Mouse (Mus musculus) liver, postnatal 0 days (tissue): Measurements from ENCODE around the gene Mier2. TPM values are rescaled to one million over a fixed set of nuclear protein-coding genes. Genes with fewer than 3 reads are reported as not detected.

Source experiments
- ATAC-seq: fragments of 200-750 bp; cut with Nextera tagmentation; 2 replicates; pipeline ENCODE4 v1.8.0; 2017; ENCODE audit warnings: mild to moderate bottlenecking, moderate library complexity
- DNase-seq: peaks from one replicate; pipeline ENCODE4 v3.0.0-alpha.2; 2016
- H3K27ac ChIP-seq: fragments of 300-500 bp; sonication (generic); 2 replicates; pipeline ENCODE4 v1.5.1; 2014; ENCODE audit warnings: antibody characterized with exemption, moderate library complexity, mild to moderate bottlenecking, low read depth
- H3K27me3 ChIP-seq: fragments of 300-500 bp; sonication (generic); 2 replicates; pipeline ENCODE4 v1.6.1; 2014; ENCODE audit warnings: low read length, control low read depth, mixed read lengths; ENCODE audit not compliant: insufficient read depth
- H3K36me3 ChIP-seq: fragments of 300-500 bp; sonication (generic); replicated peaks from 2 replicates; pipeline ENCODE4 v1.6.1; 2014; ENCODE audit warnings: mild to moderate bottlenecking, control low read depth, low read length, moderate library complexity, mixed read lengths; ENCODE audit not compliant: insufficient read depth
- H3K4me1 ChIP-seq: fragments of 300-500 bp; sonication (generic); 2 replicates; pipeline ENCODE4 v1.6.1; 2014; ENCODE audit warnings: antibody characterized with exemption, mild to moderate bottlenecking, control low read depth; ENCODE audit not compliant: insufficient read depth
- H3K4me2 ChIP-seq: fragments of 300-500 bp; sonication (generic); 2 replicates; pipeline ENCODE4 v1.6.1; 2014; ENCODE audit warnings: low read depth, mild to moderate bottlenecking, low read length, moderate library complexity, mixed read lengths
- H3K4me3 ChIP-seq: fragments of 300-500 bp; sonication (generic); 2 replicates; pipeline ENCODE4 v1.5.1; 2014; ENCODE audit warnings: low read depth, low read length
- H3K9ac ChIP-seq: fragments of 300-500 bp; sonication (generic); replicated peaks from 2 replicates; pipeline ENCODE4 v1.6.1; 2014; ENCODE audit warnings: mild to moderate bottlenecking, moderate library complexity
- H3K9me3 ChIP-seq: fragments of 300-500 bp; sonication (generic); 2 replicates; pipeline ENCODE4 v1.6.1; 2016; ENCODE audit warnings: mild to moderate bottlenecking, control low read depth, low read length, mixed read lengths
- CTCF ChIP-seq: sonication (generic); IDR thresholded peaks from 2 replicates; pipeline ENCODE4 v1.5.1; 2016; ENCODE audit warnings: antibody characterized with exemption, low read depth
- EP300 ChIP-seq: IDR thresholded peaks from 2 replicates; pipeline ENCODE4 v1.6.1; 2016; ENCODE audit warnings: antibody characterized with exemption, low read depth, mild to moderate bottlenecking
- WGBS: fragments of 180-500 bp; shearing (Covaris S2); extraction: QIAGEN DNeasy Blood & Tissue Kit; methylation state at CpG from one replicate; pipeline ENCODE4 v1.1.7; 2014; ENCODE audit not compliant: insufficient replicate concordance; 5-methylcytosine and 5-hydroxymethylcytosine counted together
- polyA plus RNA-seq: library from polyadenylated mRNA; unstranded; fragments of >200 nt; fragmentation: Nextera tagmentation; extraction: Ambion mirVana; gene quantifications from 2 replicates; pipeline ENCODE4 v1.2.1, GENCODE M21; 2015

The Mier2 gene
- polyA plus RNA-seq, 1 experiment from 2014 or later, result 8.6 TPM

- WGBS, result 64% methylated on average over 8 of the region's 8 CpGs
- Histone ChIP-seq H3K4me1 (peaks cover 18% of the 10 kb centered on the region), H3K9me3 (no peaks in the 10 kb centered on the region), H3K27ac (no peak overlapping the region), H3K27me3 (no peaks in the 10 kb centered on the region), H3K9ac (no peak overlapping the region), H3K4me3 (no peak overlapping the region), H3K4me2 (no peak overlapping the region), H3K36me3 (peaks cover 9% of the 10 kb centered on the region)
- no peak for ATAC-seq
- DNase-seq, result peak; percentile 9
- no peak for TF ChIP-seq CTCF
- TF ChIP-seq EP300, result no peak
These were observed 24.8 kb downstream of the Mier2 start for GRCm38 (mm10) chr10:79530241-79530640.

GRCm38 (mm10) chr10:79528081-79528480 lies 26.9 kb downstream of the Mier2 start:
- Histone ChIP-seq H3K4me3 (no peak overlapping the region), H3K36me3 (peaks cover 9% of the 10 kb centered on the region), H3K27me3 (no peaks in the 10 kb centered on the region), H3K27ac (no peak overlapping the region), H3K9ac (no peak overlapping the region), H3K4me1 (peaks cover 9% of the 10 kb centered on the region; the same call in 1 of the 2 replicates), H3K9me3 (no peaks in the 10 kb centered on the region), H3K4me2 (no peak overlapping the region)
- no peak for ATAC-seq
- no peak for TF ChIP-seq EP300
- peak; percentile 27; the same call in 1 of the 2 replicates for TF ChIP-seq CTCF
- 84% methylated on average over 3 of the region's 3 CpGs for WGBS
- peak; percentile 9 for DNase-seq

GRCm38 (mm10) chr10:79527453-79527845 lies 27.6 kb downstream of the Mier2 start:
- WGBS, result 80% methylated on average over 6 of the region's 6 CpGs
- H3K4me3 ChIP-seq, result no peak overlapping the region
- peaks cover 9% of the 10 kb centered on the region for H3K36me3 ChIP-seq
- H3K4me2 ChIP-seq, result no peak overlapping the region
- no peak overlapping the region for H3K9ac ChIP-seq
- H3K27me3 ChIP-seq, result no peaks in the 10 kb centered on the region
- H3K9me3 ChIP-seq, result no peaks in the 10 kb centered on the region
- ATAC-seq, result no peak
- peak; percentile 10 for DNase-seq
- H3K27ac ChIP-seq, result no peak overlapping the region
- TF ChIP-seq EP300 (no peak), CTCF (no peak)
- H3K4me1 ChIP-seq, result peaks cover 7% of the 10 kb centered on the region; the same call in 1 of the 2 replicates

- DNase-seq, result peak; percentile 12
- no peak for TF ChIP-seq CTCF
- no peak for TF ChIP-seq EP300
- Histone ChIP-seq H3K27me3 (no peaks in the 10 kb centered on the region), H3K27ac (no peak overlapping the region), H3K9ac (no peak overlapping the region), H3K9me3 (no peaks in the 10 kb centered on the region), H3K4me1 (0 out of 2 replicates have a peak, but pooled peaks cover 6% of the 10 kb centered on the region), H3K36me3 (peaks cover 9% of the 10 kb centered on the region), H3K4me3 (no peak overlapping the region), H3K4me2 (no peak overlapping the region)
- no peak for ATAC-seq
- WGBS, result 82% methylated on average over 12 of the region's 12 CpGs
These were observed 28.1 kb downstream of the Mier2 start for GRCm38 (mm10) chr10:79526661-79527452.

GRCm38 (mm10) chr10:79525456-79526325 lies 29.3 kb downstream of the Mier2 start:
- H3K4me1 ChIP-seq, result no peaks in the 10 kb centered on the region
- H3K27ac ChIP-seq, result no peak overlapping the region
- H3K36me3 ChIP-seq, result peaks cover 9% of the 10 kb centered on the region
- TF ChIP-seq EP300 (no peak), CTCF (no peak)
- H3K9me3 ChIP-seq, result no peaks in the 10 kb centered on the region
- DNase-seq (peak; percentile 7), ATAC-seq (no peak)
- no peak overlapping the region for H3K4me3 ChIP-seq
- H3K9ac ChIP-seq, result no peak overlapping the region
- WGBS, result 81% methylated on average over 8 of the region's 8 CpGs
- no peak overlapping the region for H3K4me2 ChIP-seq
- no peaks in the 10 kb centered on the region for H3K27me3 ChIP-seq

GRCm38 (mm10) chr10:79524433-79524832 lies 30.6 kb downstream of the Mier2 start:
- H3K4me3 ChIP-seq, result no peak overlapping the region
- no peaks in the 10 kb centered on the region for H3K27me3 ChIP-seq
- WGBS, result 89% methylated on average over 1 of the region's 1 CpGs
- TF ChIP-seq EP300 (no peak), CTCF (no peak)
- no peak overlapping the region for H3K9ac ChIP-seq
- no peak overlapping the region for H3K4me2 ChIP-seq
- H3K4me1 ChIP-seq, result no peaks in the 10 kb centered on the region
- peaks cover 9% of the 10 kb centered on the region for H3K36me3 ChIP-seq
- no peak overlapping the region for H3K27ac ChIP-seq
- DNase-seq (no peak), ATAC-seq (no peak)
- no peaks in the 10 kb centered on the region for H3K9me3 ChIP-seq
